Mouse (Mus musculus): Measurements from ENCODE around the gene Slc10a7. TPM values are rescaled to one million over a fixed set of nuclear protein-coding genes. Genes with fewer than 3 reads are reported as not detected.

The Slc10a7 gene
- polyA plus RNA-seq, 1 experiment from 2014 or later: 18.7 TPM

DNA sequence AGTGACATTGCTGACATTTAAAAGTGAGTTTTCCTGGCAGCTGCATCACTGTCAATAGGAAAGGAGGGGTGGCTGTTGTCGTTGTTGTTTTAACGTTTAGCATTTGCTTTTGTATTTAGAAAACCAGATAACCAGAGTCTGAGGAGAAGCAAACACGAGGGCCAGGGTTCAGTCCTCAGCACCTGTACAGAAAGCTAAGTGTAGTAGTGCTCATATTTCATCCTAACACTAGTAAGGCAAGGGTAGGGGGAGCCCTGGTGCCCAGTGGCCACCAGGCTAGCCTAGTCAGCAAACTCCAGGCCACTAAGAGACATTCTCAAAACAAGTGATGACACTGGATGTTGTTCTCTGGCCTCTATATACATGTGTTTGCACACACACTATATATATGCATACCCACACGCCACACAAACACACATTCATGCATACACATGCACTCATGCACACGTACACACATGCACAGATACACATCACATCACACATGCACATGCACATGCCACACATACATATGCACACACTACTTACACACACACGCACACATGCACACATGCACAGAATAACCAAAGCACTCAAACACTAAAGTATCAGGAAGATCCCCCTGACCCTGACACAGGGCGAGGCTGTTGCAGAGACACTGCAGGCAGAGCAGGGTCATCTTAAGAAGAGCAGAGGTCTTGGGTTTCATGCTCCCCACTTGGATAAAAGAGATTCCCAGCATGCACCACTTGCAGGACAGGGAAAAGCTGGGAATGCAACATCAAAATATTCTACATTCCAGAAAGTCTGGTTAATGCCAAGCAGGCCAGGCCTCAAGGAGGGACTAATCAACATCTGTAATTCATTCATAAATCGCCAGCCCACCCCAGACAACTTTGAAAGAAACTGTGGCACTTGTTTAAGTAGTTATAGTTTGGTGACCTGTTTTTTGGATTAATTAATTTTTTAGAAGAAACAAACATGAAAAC, 241.0 kb downstream of the Slc10a7 start:
- H3K9me3 ChIP-seq: no peaks in the 10 kb centered on the region
- no peak overlapping the region for H3K9ac ChIP-seq
- no peaks in the 10 kb centered on the region for H3K27me3 ChIP-seq (replicated peaks)
- H3K4me3 ChIP-seq (replicated peaks): no peak overlapping the region
- 78% methylated on average over 8 of the region's 8 CpGs for WGBS
- H3K4me2 ChIP-seq: no peak overlapping the region
- no peak overlapping the region for H3K27ac ChIP-seq
- no peak for ATAC-seq (ENCODE audit: insufficient read depth, low FRiP score, low read depth)
- H3K36me3 ChIP-seq: no peaks in the 10 kb centered on the region
- 0 out of 2 replicates have a peak, but pooled peaks cover 6% of the 10 kb centered on the region for H3K4me1 ChIP-seq

DNA sequence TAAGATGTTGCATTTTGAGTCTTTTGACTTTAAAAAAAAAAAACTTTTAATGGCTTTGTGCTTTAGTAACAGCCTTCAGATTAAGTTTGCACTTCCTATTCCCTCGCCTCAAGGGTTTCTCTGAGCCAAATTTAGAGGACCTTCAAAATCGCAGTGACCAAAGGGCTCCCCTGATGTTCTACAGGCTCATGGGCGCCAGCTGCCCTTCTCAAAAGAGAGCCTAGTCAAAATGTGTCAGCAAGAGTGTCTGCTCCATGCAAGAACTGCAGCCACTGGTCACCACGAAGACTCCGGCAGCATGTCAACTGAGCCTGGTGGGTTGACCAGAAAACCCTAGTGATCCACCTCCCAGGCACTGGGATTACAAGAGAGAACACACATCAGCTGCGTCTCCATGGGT, 242.0 kb downstream of the Slc10a7 start:
- Histone ChIP-seq H3K36me3 (no peaks in the 10 kb centered on the region), H3K27ac (peak overlapping the region; percentile 28; the same call in 1 of the 2 replicates), H3K27me3 (replicated peaks) (no peaks in the 10 kb centered on the region), H3K4me1 (0 out of 2 replicates have a peak, but pooled peaks cover 6% of the 10 kb centered on the region), H3K4me3 (replicated peaks) (no peak overlapping the region), H3K9me3 (no peaks in the 10 kb centered on the region), H3K4me2 (no peak overlapping the region), H3K9ac (no peak overlapping the region)
- no peak for ATAC-seq (ENCODE audit: insufficient read depth, low FRiP score, low read depth)
- 87% methylated on average over 6 of the region's 6 CpGs for WGBS

DNA sequence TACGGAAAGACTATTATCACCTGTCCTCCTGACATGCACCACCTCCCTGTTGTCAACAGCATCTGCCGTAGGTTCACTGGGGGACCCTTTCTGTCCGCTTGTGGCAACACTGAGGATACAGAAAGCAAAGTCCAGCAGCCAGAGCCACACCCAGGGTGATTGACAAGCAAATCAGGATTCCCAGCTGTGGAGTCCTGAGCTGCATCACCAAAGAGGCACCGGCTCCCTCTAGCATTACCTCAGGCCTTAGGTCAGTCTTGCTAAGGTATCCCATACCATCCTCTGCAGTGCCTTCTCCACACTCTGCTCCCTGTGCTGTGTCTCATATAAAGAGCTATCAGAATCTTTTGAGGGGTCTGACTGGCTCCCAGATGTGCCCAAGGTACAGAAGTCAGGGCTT, 245.8 kb downstream of the Slc10a7 start:
- H3K27me3 ChIP-seq (replicated peaks): no peaks in the 10 kb centered on the region
- WGBS: 88% methylated on average over 4 of the region's 4 CpGs
- 0 out of 2 replicates have a peak, but pooled peaks cover 4% of the 10 kb centered on the region for H3K4me1 ChIP-seq
- H3K9ac ChIP-seq: no peak overlapping the region
- H3K4me2 ChIP-seq: no peak overlapping the region
- H3K27ac ChIP-seq: no peak overlapping the region
- no peak for ATAC-seq (ENCODE audit: insufficient read depth, low FRiP score, low read depth)
- H3K9me3 ChIP-seq: no peaks in the 10 kb centered on the region
- no peaks in the 10 kb centered on the region for H3K36me3 ChIP-seq
- H3K4me3 ChIP-seq (replicated peaks): no peak overlapping the region

DNA sequence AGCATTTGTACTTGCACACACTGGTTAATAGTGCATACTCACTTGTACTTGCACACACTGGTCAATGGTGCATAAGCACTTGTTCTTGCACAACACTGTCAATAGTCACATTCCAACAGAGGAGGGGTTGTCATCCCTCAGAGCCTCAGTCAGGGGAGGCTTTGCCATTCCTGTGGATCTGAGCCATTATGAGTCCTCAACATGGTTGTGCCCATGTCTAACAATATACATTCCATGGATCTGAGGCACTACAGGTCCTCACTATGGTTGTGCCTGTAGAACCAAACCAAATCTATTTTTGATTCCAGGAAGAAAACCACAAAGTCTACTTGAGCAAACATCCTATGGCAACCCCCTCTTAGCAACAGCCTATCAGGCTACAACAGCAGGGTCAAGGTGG, 250.0 kb downstream of the Slc10a7 start:
- Histone ChIP-seq H3K27ac (no peak overlapping the region), H3K4me3 (replicated peaks) (no peak overlapping the region), H3K4me2 (no peak overlapping the region), H3K36me3 (no peaks in the 10 kb centered on the region), H3K4me1 (no peaks in the 10 kb centered on the region), H3K27me3 (replicated peaks) (no peaks in the 10 kb centered on the region), H3K9ac (no peak overlapping the region), H3K9me3 (no peaks in the 10 kb centered on the region)
- ATAC-seq (ENCODE audit: insufficient read depth, low FRiP score, low read depth): no peak

DNA sequence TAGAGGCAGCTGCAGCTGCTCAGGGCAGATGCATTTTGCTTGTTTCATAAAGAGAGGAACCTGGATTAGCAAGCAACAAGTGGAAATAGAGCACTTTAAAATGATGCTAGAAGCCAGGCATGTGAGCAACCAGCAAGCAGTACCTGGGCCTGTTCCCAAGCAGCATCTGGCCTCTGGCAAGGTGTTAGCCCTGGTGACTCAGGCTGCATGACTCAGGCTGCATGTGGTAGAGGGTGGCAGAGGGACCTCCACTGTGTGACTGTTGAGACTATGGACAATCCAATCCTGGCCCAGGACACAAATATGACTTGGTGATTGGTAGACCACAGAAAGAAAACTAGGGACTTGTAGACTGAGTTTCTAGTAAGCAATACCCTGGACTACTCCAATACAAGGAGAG, 255.8 kb downstream of the Slc10a7 start:
- Histone ChIP-seq H3K36me3 (no peaks in the 10 kb centered on the region), H3K4me1 (no peaks in the 10 kb centered on the region), H3K9me3 (no peaks in the 10 kb centered on the region), H3K4me3 (replicated peaks) (no peak overlapping the region), H3K27me3 (replicated peaks) (no peaks in the 10 kb centered on the region), H3K27ac (no peak overlapping the region), H3K9ac (no peak overlapping the region), H3K4me2 (no peak overlapping the region)
- ATAC-seq (ENCODE audit: insufficient read depth, low FRiP score, low read depth): no peak

DNA sequence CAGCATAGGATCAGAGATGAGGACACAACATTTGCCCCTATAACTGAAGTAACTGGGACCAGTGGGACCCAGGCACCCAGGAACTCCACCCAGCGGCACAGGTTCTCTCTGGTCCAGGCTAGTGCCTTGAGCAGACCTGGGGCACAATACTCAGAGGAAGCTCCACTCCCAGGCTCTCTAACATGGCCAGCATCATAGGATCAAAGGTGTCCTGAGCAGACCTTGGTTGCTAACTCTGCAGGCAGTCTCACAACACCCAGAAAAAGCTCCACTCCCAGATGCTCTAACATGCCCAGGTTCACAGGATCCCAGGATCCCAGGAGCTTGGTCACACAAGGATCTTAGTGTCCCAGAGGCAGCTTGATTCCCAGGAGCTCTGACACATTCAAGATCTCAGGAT, 256.4 kb downstream of the Slc10a7 start:
- ATAC-seq (ENCODE audit: insufficient read depth, low FRiP score, low read depth): no peak
- Histone ChIP-seq H3K9me3 (no peaks in the 10 kb centered on the region), H3K4me1 (no peaks in the 10 kb centered on the region), H3K27ac (no peak overlapping the region), H3K27me3 (replicated peaks) (no peaks in the 10 kb centered on the region), H3K4me3 (replicated peaks) (no peak overlapping the region), H3K36me3 (no peaks in the 10 kb centered on the region), H3K4me2 (no peak overlapping the region), H3K9ac (no peak overlapping the region)
- 93% methylated on average over 1 of the region's 1 CpGs for WGBS

DNA sequence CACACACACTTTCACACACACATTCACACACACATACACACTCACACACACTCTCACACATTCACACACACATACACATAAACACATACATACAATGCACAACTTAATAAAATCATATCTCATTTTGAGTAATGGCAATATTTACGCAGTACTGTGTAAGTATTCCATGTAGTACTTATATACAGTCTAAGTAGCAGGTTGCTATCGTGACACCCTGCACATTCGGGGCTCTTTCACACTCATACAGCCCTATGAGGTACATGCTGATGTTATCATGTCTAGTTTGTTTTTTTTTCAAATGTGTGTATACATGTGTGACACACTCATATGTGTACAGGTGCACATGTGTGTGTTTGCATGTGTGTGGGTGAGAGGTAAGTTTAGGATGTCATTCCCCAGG, 261.4 kb downstream of the Slc10a7 start:
- Histone ChIP-seq H3K36me3 (no peaks in the 10 kb centered on the region), H3K27me3 (replicated peaks) (no peaks in the 10 kb centered on the region), H3K9ac (no peak overlapping the region), H3K9me3 (no peaks in the 10 kb centered on the region), H3K27ac (no peak overlapping the region), H3K4me2 (no peak overlapping the region), H3K4me3 (replicated peaks) (no peak overlapping the region), H3K4me1 (no peaks in the 10 kb centered on the region)
- WGBS: 89% methylated on average over 3 of the region's 3 CpGs
- no peak for ATAC-seq (ENCODE audit: insufficient read depth, low FRiP score, low read depth)

DNA sequence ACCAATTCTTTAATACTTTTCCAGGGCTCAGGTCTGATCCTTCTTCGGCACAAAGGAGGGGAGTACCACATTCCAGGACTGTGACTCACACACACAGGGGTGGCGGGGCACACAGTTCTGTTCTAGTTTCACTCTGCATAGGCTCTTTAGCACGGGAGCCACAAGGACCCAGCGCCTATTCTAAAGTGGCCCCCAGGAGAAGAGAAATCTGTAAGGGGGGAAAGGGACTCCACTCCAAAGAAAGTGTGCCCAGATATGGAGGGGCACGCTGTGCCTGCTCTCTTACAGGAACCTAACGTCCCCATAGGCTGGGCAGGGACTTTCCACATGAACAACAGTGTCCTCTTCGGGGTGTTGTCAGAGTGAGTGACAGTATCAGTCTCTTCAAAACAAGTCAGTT, 262.1 kb downstream of the Slc10a7 start:
- no peak overlapping the region for H3K4me3 ChIP-seq (replicated peaks)
- 60% methylated on average over 7 of the region's 7 CpGs for whole genome bisulfite sequencing
- no peaks in the 10 kb centered on the region for H3K9me3 ChIP-seq
- no peaks in the 10 kb centered on the region for H3K27me3 ChIP-seq (replicated peaks)
- no peak for ATAC-seq (ENCODE audit: insufficient read depth, low FRiP score, low read depth)
- no peaks in the 10 kb centered on the region for H3K36me3 ChIP-seq
- H3K27ac ChIP-seq: no peak overlapping the region
- no peaks in the 10 kb centered on the region for H3K4me1 ChIP-seq
- no peak overlapping the region for H3K9ac ChIP-seq
- H3K4me2 ChIP-seq: no peak overlapping the region

DNA sequence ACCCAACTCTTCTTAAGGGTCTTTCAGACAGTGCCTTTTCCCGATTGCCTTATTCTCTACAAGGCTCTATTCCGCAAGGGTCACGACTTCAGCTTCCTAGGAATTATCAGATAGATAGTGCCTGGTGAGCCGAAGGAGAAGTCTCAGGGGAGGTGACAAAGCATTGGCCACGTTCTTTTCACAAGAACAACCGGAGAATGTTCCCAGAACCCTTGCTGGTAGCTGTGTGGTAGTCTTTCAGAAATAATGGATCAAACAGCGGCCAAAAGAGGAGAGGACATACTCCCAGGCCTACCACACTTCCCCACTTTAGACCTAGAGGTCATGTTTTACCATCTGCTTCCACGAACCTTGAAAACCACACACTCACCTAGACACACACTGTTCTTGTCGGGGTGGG, 267.7 kb downstream of the Slc10a7 start:
- Histone ChIP-seq H3K27me3 (replicated peaks) (no peaks in the 10 kb centered on the region), H3K4me2 (no peak overlapping the region), H3K9ac (no peak overlapping the region), H3K4me1 (no peaks in the 10 kb centered on the region), H3K36me3 (no peaks in the 10 kb centered on the region), H3K27ac (no peak overlapping the region), H3K4me3 (replicated peaks) (no peak overlapping the region), H3K9me3 (no peaks in the 10 kb centered on the region)
- 87% methylated on average over 9 of the region's 9 CpGs for WGBS
- no peak for ATAC-seq (ENCODE audit: insufficient read depth, low FRiP score, low read depth)

Other genes with a start within 250 kb of the Slc10a7 start
- not detected in 2 replicates for gene Pou4f2, start 72.7 kb upstream of the Slc10a7 start, polyA plus RNA-seq (2015; fragmentation: Nextera tagmentation; extraction: Ambion mirVana)
- gene Rbmxl1, start 448 bp upstream of the Slc10a7 start, polyA plus RNA-seq (2015; fragmentation: Nextera tagmentation; extraction: Ambion mirVana): 191 and 204 TPM in 2 replicates